Mouse (Mus musculus): Measurements from ENCODE around the gene Cenpj.
A peak's percentile ranks its signal among the peaks of the same experiment; 100 is the strongest.

DNA sequence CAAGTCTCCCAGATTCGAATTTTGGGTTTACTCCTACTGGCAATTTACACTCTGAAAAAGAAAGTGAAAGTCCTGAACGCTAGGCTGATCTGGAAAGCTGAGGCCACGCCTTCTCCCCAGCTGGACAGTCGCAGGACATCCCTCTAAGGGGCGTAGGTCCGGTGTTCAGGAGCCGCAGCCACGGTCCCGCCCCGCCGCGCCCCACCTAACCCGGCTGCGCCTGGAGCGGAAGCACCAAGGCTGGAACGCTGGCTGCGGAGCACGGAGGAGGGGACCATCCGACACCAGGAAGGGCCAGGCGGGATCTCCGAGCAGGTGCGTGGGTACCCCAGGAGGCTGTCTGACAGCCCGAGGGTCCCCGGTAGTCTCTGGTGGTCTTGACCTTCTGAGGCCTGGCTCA, at the start of gene Cenpj, which contains the start of gene Parp4:
- no peak for TF ChIP-seq EP300 (IDR thresholded peaks at IDR 0.05; ENCODE audit: low read depth)
- peak; percentile 22; the same call in 1 of the 2 replicates for TF ChIP-seq CTCF (IDR thresholded peaks at IDR 0.05; ENCODE audit: low read depth)
